Mouse (Mus musculus) E14TG2a.4 (cell line): ENCODE data around the gene 4931406P16Rik.

Experiments used
- CTCF ChIP-seq: conservative IDR thresholded peaks from 2 replicates; pipeline ENCODE4 v1.5.1; 2014; ENCODE audit warnings: low read length
- NANOG ChIP-seq: IDR thresholded peaks from 2 replicates; pipeline ENCODE4 v1.6.1; 2014; ENCODE audit warnings: borderline replicate concordance, low read length, mixed read lengths
- POU5F1 ChIP-seq: IDR thresholded peaks from 2 replicates; pipeline ENCODE4 v1.6.1; 2014; ENCODE audit warnings: low read length, borderline replicate concordance

- TF ChIP-seq CTCF: no peak
- no peak for TF ChIP-seq POU5F1
- TF ChIP-seq NANOG: no peak
These were observed 107.0 kb downstream of the 4931406P16Rik start for GRCm38 (mm10) chr7:34206331-34206730.
